Mouse (Mus musculus) gastrocnemius, adult 8-10 months (tissue): ENCODE data around the gene Crat. TPM values are rescaled to one million over a fixed set of nuclear protein-coding genes. Genes with fewer than 3 reads are reported as not detected.
"Not testable (repeated sequence)": the region's sequence is repeated elsewhere in the genome, so short reads cannot be mapped to it uniquely, and the experiment has no call there.

Source experiments
- DNase-seq, 2 experiments: peaks; one replicate each; pipeline ENCODE4 v3.0.0; 2022; ENCODE audit warnings: low spot score in 2 of 2
- total RNA-seq, 4 experiments: library from RNA; stranded (reverse); gene quantifications; 2 replicates each; pipeline ENCODE4 v1.2.4; 2022

Gene Crat
- total RNA-seq, 4 experiments from 2014 or later: 355 to 420 (median 382) TPM

DNA sequence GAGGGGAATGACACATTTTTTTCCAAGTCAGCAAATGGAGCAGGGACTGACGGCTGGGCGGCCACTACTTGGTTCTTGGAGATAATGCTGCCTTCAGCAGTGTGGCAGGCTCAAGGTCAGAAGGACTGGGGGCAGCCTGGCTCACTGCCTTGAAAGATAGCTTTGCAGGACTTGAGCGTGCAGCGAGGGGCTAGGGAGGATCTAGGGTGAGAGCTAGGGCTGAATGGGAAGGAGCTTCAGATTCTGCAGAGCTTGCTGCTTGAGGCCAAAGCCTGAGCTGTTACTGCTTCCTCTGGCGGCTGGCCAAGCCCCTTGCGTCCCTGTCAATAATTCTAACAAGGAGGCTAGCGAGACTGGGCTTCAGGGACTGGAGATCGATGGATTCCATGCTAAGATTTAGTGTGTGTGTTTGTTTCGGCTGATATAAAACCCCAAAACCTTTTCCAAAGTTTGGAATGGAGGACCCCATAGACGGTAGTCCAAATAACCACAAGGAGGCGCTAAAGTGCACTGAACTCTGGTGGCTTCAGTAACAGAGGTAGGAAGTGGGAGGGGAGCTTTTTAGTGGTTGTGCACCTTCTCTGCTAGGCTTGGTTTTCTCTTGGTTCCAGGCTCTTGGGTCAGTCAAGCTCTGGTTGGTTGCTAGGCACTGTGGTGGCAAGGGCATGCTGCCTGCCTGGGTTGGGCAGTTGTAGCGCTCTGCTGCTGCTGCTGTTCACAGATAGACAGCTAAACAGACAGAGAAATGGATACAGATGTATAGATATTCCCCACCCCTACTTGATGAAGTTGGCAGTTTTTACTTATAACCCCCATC lies 25.3 kb upstream of the Crat start:
- peak; percentile 55 to 74 for DNase-seq

DNA sequence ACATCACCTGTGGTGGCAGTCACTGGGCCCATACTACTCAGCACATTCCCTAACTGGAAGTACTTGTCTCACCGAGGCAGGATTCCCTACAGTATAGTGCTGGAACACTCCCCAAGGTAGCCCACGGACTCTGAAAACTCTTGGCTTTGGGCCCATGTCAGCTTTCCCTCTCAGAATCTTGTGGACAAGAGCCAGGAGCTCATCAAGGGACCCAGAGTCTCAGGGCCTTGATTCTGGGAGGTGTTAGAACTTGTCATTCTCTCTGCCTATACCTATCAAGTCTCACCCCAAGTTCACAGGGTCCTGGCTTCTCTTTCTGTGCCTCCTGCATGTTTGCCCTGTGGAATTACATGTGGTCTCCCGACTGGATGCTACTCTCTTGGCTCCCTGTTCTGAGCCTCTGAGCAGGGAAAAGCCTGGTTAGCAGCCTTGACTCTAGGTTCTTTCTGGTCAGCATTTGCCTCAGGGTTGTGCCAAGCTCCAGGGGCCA lies 24.6 kb upstream of the Crat start:
- DNase-seq: no peak

DNA sequence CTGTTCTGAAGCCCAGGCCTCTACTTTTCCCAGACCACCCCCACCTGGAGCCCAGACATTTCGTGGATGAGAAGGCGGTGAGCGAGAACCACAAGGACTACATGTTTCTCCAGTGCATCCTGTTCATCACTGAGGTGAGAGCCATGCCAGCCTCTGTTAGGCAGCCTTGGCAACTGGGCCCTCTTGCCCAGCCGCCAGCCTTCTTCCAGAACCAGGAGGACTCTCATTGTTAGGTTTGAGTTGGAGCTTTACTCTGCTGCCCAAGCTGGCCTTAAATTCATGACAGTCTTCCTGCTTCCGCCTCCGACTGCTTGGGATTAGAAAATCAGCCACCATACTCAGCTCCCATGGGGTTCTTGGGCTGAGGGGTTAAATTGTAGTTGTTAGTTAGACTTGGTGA lies 24.0 kb upstream of the Crat start:
- DNase-seq: no peak

DNA sequence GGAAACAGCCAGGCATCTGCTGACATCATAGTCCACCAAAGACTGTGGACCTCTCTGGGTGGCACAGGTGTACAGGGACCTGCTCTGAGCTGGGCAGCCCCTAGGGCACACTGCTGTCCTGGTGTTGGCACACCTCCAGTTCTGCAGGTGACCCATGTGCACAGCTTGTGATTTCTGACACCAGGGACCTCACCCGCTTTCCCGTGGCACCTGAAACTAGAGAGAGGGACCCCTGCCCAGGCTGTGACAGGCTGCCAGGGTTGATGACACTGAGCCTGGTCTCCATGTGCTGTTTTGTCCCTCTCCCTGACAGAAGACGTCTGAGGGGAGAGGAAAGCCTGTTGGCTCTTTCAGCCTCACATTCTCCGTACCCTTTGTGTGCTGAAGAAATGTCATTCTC lies 22.2 kb upstream of the Crat start:
- no peak for DNase-seq

DNA sequence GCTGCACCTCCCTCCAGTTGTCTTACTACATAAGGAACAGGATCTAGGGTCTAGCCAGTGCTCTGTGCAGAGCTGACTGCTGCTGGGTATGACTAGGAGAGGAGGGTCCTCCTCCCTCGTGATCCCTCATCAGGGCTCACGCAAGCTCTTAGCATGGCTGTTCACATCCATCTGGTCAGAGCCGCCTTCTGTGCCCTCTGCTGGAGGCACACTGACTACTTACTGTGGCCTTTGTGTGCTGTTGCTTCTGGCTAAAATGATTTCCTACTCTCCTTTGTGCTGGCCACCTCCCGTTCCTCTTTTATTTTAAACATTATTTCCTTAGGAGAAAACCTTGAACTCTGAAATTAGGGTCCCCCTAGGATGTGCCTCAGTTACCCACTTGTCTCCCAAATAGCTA lies 21.2 kb upstream of the Crat start:
- no peak for DNase-seq

DNA sequence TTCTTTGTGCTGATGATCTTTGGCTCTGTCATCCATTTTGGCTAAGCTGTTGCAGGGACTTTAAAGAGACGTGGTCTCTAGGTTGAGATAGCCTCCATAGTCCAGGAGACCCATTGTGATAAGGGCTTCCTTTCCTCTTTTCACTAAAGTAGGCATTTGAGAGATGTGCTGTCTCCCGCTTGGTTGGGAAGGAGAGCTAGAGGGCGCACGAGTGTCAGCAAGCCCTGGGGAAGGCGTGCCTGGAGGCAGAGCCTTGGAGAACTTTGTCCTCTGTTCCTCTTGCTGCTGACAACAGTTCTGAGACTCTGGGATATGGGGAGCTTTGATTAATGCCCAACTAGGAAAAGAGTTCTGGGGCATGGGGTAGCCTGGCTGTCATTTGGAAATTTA lies 20.5 kb upstream of the Crat start:
- no peak for DNase-seq

DNA sequence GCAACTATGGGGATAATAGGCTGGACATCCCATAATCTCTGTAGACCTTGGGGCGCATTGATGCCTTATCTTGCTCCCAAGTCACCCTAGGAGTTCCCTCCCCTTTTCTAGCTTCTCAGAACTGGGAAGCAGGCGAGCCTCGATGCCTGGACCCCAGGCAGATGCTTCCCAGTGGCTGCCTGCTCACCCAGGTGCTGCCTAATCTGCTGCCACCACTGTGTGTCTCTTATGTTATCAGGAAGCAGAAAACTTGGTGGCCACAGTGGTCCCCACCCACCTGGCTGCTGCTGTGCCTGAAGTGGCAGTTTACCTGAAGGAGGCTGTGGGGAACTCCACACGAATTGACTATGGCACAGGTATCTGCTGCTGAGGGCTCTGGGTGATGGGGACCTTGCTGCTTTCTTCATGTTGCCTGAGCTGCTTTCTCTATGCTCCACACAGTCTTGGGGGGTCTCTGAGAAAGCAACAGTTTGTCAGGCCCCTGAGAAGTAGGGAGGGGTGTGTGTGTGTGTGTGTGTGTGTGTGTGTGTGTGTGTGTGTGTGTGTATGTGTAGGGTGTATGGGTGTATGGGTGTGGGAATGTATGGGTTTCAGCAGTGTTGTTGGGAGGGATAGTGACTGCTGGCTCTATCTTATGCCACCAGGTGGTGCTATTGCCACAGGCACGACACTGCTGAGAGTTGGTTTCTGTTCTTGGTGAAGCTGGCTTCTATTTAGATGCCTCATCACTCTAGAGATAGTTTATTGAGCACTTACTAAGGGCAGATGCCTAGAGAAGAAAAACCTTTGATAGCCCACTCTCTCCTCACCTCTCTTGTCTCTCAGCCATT lies 19.9 kb upstream of the Crat start:
- DNase-seq: peak in 1 of 2 experiments; percentile 39

DNA sequence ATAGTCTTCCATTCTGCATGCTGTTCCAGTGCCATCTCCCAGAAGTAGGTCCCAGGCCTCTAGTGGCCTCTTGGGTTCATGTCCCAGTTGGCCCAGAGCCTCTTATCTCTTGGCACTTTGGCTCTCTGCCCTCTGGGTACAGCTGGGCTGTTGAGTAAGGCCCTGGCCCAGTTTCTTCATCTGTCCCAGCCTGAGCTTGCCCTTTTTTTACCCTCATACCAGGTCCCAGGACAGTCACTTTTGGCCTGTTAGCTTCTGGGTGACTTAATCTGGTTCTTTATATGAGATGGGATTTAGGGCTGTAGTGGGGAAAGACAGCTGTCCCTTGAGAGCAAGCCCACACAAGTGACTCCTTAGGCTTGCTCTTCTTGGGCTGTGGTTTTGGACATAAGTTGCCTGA lies 13.5 kb upstream of the Crat start:
- peak; percentile 67 to 80 for DNase-seq

DNA sequence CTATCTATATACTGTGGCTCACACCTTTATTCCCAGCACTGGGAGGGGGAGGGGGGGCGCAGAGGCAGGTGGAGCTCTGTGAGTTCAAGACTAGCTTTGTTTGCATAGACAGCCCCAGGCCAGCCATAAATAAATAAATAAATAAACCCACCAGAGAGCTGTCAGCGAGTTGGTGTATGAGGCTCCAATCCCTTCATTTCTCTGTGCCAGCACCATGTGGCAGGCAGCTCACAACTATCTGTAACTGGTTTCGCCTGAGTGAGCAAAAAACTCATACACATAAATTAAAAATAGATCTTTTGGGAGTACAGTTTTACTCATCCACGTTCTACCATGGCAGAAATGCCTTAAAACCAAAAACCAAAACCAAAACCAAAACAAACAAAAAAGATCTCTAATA lies 5.8 kb upstream of the Crat start:
- DNase-seq: no peak

DNA sequence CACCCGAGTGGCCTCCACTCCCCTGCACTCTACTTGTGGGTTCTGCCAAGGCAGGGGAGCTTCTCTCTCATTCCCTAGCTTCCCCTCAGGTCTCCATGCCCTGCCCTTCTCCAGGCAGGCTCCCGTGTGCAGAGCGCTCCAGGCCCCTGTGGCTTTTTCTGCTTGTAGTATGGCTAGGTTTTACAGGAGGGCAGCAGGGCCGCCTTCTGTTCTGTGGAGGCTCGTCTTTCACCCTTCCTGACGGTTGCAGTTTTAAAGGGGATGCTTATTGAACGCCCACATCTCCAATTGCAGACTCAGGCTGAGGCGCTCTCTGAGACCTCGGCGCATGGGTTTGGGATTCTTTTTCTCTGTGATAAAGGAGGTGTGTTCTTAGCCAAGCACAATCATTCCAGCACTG lies 3.5 kb upstream of the Crat start:
- DNase-seq: no peak

DNA sequence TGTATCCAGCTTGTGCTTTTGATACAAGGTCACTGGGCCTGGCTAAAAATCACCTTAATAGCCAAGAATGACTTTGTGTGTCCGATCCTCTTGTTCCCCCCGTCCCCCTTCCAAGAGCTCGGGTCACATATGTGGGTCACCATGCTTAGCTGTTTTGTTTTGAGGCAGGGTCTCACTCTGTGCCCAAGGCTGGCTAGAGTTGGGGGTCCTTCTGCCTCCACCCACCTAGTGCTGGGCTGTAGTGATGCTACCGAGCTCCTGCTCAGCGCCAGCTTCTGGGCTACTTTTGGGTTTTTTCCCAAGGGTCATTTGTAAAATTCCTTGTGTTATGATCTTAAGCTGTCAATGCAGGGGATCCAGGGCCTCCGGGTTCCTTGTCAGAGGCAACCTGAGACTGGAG lies 2.6 kb upstream of the Crat start:
- no peak for DNase-seq

DNA sequence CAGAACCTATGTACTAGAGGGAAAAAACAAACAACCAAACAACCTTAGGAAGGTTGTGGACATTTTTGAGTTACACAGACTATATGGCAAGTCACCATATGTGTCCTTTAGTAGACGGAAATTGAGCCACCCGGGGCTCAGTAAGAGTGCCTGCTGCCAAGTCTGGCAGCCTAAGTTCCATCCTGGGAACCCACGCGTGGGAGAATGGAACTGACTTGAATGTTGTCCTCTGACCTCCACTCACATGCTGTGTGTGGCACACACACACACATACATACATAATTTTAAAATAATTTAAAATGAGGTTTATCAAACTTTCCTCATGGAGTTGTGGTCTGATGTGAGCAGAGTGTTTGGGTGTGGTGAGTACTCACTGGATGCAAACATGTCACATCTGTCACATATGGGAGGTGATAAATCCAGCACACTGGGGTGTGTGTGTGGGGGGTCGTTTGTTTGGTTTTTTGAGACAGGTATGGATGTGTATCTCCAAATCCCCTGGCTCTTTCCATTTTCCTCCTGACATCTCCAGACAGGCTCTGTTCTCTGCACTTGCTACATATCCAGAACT lies 2.1 kb upstream of the Crat start:
- DNase-seq: no peak

DNA sequence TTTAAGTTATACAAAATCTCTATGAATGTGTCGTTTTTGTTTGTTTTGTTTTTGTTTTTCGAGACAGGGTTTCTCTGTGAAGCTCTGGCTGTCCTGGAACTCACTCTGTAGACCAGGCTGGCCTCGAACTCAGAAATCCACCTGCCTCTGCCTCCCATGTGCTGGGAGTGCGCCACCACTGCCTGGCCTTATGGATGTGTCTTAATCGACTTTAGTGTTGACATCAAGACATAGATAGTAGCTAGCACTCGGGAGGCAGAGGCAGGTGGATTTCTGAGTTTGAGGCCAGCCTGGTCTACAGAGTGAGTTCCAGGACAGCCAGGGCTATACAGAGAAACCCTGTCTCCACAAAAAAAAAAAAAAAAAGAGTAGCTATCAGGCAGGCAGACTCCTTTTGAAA lies 1.5 kb upstream of the Crat start:
- DNase-seq: not testable (repeated sequence)

DNA sequence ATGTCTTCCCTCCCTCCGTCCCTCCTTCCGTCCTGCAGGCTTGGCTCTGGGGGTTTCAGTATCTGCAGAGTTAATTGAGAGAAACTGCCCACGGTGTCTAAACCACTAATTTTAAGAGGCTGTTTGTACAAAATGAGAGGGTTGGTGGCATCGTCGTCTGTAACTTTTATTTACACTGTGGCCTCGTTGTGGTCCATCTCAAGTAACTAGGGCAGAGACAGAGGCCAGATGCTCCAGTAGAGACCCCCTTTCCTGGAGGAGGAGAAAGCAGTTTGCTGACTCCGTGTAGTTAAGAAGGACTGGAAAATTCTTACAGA lies 994 bp upstream of the Crat start:
- no peak for DNase-seq

DNA sequence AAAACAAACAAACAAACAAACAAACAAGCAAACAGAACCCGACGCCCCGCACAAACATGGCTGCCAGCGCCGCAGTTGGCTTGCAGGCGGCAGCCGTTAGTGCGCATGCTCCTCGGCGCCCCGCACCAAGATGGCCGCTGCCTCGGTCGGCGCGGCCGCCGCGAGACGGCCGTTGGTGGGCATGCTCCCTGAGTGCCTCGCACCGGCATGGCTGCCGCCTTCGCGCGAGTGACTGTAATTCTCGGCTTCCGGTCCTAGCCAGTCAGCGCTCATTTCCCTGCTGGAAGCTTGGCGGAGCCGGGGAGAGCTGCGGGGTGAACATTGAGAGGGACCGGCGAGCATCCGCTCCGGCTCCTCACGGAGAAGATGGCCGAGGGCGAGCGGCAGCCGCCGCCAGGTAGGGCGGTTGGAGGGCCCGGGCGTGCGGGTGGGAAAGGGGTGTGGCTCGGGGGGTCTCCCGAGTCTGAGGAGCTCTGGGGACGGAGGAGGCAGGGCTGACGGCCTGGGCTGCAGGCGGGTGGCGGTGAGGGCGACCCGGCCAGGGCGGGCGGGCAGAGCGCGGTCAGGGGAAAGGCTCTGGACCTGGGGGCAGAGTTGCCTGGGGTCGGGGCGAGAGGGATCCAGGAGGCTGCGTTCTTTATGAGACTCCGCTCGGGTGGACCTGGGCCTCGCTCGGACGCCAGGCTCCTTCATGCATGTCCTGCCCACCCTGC lies 479 bp upstream of the Crat start, which contains the start of gene Ptpa:
Gene Ptpa (plus strand): TSS at position 104 of the 713 bp plus-strand sequence.
- DNase-seq: peak; percentile 81 to 89

DNA sequence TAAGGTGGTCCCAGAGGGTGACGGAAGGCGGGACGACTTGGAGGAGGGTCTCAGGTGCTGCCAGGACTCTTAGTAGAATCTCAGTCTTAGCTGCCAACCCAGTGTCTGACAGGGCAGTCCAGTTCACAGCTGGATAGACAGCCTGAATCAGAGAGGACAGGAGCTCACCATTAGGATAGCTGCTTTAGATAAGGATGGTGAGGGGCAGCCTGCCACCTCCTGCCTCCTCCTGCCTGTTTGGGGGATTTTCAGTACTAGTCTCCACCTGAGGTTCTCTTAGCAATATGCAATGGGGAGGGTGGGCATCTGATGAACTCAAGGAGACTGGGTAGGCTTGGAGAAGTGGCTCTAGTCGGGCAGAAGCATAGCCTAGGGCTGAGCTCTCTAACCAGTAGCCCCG lies 932 bp downstream of the Crat start:
- no peak for DNase-seq

DNA sequence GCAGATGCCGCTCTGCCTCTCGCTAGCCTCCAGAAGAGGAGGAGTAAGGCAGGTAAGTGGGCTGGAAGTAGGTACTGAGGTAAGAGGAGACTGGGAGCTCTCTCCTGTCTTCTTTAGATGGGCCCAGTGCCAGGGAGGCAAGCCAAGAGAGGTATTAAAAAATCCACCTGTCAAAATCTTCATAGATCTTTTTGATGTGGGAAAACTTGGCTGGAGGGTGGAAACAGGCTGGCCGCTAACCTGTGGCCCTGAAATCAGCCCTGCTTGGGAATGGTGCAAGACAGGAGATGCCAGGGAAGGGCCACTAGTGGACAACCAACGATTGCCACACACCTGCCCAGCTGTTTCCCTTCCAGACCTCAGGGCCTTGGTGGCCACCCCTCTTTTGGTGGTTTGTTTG lies 1.5 kb downstream of the Crat start:
- DNase-seq: no peak

DNA sequence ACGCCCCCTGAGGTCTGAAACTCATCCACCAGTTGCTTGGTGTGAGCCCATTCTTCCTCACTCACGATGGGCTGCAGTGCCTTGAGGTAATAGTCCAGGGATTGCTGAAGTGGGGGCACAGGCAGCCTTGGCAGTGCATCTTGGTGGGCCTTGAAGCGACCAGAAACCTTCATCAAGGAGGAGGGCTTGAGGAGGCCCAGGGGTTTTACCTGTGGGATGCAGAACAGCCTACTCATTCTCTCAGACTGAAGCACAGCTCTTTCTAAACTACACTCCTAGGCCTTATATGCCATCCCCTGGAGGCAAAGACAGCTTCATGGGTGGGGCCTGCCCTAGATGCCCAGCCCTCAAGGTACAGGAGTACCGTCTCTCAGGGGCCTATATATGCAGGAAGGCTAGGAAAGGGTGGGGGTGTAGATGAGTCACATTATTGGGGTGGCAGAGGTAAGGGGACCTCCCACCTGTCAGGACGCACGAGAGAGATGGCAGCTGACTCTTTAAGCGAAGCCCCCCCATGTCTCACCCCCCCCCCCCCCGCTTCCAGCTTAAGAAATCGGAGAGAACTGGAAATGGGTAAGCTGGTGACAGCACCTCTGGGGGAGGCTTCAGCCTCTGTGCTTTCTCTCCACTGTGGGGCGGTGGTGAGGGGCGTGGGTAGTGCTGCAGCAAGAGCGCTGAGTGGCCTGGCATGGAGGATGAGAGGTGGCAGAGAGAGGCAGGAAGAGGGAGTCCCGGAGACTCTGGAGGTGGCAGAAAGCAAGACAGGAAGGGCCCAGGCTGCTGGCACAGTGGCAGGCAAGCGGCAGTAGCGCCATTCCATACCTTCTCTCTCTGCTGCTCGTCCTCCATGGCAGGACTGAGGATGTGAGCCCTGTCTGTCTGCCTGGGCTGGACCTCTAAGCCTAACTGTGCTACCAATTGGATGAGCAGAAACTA lies 2.3 kb downstream of the Crat start:
- no peak for DNase-seq

DNA sequence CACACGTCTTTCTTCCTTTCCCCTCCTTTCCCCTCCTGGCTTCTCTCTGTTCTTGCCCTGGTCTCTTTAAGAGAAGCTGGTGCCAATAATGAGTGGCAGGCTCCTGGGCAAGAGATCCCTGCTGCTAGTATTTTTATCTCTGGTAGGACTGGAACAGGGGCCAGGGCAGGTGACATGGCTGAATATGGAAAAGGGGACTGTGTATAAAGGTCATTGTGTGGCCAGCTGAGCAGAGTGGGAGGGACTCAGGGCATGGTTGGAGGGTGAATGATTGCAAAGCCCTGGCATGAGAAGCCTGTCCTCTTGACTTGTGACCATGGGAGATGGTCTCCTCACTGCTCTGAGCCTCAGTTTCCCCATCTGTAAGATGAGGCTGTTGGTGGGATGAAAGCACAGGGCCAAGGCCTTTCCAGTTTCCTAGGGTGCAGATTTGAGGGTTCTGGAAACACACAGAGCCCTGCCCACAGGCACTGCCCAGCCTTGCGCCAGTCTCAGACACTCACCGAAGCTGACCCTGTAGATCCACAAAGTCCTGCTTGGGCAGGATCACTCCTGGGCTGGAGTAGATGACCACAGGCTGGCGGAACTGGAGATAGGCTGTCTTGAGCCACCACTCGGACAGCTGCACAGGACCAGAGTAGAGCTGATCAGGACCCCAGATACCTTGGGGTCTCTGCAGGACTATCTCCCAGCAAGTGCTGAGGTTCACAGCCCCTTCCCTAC lies 6.0 kb downstream of the Crat start:
- peak; percentile 57 to 78 for DNase-seq
